Mouse (Mus musculus) brain, embryonic 14.5 days (tissue): Measurements from ENCODE around the gene Bcl2l10. TPM values are rescaled to one million over a fixed set of nuclear protein-coding genes. Genes with fewer than 3 reads are reported as not detected.

Source experiments
- DNase-seq: peaks from one replicate; pipeline ENCODE4 v3.0.0-alpha.2; 2011; ENCODE audit warnings: low read depth
- CTCF ChIP-seq: fragments of 200-500 bp; IDR thresholded peaks from 2 replicates; pipeline ENCODE4 v1.5.1; 2012; ENCODE audit warnings: inconsistent platforms, mild to moderate bottlenecking, moderate library complexity, borderline replicate concordance; ENCODE audit not compliant: insufficient read depth, insufficient read length; ENCODE audit errors: extremely low read depth
- POLR2A ChIP-seq: fragments of 200-500 bp; IDR thresholded peaks from 2 replicates; pipeline ENCODE4 v1.6.1; 2012; ENCODE audit warnings: mild to moderate bottlenecking, inconsistent platforms, borderline replicate concordance; ENCODE audit not compliant: poor library complexity, insufficient read depth, insufficient read length, severe bottlenecking; ENCODE audit errors: extremely low read depth
- polyA plus RNA-seq: library from polyadenylated mRNA; depleted of rRNA; stranded (reverse); fragments of >200 nt; gene quantifications from 2 replicates; pipeline ENCODE4 v1.2.3, GENCODE M21; 2012; rRNA removed

Bcl2l10 gene
- polyA plus RNA-seq, 1 experiment, result 0.08 TPM

DNA sequence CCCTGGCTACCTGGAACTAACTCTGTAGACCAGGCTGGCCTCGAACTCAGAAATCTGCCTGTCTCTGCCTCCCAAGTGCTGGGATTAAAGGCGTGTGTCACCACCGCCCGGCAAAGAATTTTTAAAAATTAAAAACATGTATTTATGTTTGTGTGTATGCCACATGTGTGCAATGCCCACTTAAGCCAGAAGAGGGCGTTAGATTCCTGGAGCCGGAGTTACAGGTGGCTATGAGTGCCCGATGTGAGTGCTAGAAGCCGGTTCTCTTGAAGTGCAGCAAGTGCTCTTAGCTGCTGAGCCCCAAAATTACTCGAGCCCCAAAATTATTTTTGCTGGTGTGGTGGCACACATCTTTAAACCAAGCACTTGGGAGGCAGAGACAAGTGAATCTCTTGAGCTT lies 36.2 kb downstream of the Bcl2l10 start:
- no peak for TF ChIP-seq POLR2A
- peak; percentile 21; the same call in 1 of the 2 replicates for TF ChIP-seq CTCF
- DNase-seq, result no peak

DNA sequence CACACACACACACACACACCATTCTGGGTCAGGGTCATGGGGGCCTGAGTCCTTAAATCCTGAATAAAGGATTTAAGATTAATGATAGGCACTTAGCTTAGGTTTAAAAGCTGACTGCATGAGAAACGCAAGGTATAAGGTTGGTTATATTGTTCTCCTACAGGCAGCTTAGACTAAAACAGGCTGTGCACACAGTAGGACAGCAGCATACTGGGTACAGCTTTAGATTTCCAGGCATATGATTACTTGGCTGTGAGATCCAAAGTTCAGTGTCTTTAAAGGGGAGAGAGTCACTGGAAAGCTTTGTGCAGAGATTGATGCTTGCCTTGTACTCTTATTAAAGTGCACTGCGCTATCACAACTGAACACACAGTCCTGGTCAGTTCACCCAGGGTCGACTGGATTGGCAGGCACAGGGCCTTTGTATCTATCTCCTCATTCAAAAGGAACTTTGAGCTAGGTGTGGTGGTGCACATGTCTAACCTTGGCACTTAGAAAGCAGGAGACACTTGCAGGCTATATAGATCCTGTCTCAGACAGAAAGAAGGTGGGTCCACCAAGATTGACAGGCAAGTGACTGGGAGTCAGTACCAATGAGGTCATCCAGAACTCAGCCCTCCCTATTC lies 36.9 kb downstream of the Bcl2l10 start:
- TF ChIP-seq POLR2A, result no peak
- no peak for TF ChIP-seq CTCF
- no peak for DNase-seq

DNA sequence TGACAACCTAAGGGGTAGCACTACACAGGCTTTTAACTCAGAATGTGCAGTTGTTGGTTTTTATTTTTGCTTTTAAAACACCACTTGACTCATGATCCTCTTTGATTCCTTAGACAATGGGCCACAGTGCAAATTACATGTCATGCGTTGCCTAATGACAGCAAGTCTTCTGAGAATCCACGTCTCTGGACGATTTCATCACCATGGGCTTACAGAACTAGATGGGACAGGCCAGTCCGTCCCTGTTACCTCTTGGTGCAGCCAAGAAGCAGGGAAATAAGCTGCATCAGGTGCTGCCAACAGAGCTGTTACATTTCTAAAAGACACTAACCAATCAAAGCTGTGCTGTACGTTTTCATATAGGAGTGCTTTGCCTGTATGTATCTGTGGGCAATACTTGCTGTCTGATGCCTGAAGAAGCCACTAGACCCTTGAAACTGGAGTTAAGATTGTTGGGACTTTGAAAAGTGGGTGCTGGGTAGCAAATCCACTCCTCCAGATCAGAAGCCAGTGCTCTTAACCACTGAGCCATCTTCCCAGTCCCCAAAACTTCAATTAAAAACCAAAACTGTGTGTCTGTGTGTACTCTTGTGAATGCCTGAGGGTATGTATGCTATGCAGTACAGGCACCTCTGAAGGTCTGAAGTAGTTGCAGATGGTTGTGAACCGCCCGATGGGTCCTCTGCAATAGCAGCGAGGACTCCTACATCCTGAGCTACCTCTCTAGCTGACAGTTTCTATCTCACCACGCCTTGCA lies 37.8 kb downstream of the Bcl2l10 start:
- DNase-seq, result no peak
- TF ChIP-seq POLR2A (no peak), CTCF (no peak)

DNA sequence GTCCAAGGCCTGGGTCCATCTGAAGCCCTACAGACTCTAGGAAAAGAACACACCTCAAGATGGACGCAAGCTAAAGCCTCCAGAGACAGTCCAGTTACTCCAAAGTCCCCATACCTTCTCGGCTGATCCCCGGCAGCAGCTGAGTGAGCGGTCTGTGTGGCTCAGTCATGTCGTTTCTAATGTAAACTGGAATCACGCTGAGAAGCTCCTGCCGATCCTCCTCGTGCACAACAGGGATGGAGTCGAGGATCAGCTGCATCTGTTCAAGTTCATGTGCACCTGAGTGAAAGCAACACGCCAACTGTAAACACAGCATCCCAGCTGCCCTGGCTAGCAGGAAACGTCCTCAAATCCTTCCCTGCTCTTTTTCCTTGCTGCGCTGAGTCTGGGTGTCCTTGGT lies 45.7 kb downstream of the Bcl2l10 start:
- TF ChIP-seq POLR2A (no peak), CTCF (no peak)
- no peak for DNase-seq

DNA sequence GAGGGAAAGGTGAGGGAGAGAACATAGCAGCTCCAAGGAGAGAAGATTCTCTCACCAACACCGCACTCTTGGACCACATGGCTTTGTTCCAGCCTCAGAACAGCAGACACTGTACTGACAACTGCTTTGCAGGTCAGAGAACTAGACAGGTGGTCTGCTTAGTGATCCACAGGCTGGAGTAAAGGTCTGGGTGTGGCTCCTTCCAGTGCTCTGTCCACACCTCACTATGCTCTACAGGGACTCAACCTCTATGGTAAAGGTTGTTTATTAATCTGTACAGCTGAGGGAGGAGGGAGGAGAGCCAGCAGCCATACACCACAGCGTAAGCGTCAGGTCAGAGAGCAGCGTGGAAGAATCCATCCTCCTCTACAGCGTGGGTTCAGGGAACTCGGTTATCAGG lies 48.4 kb downstream of the Bcl2l10 start:
- no peak for DNase-seq
- no peak for TF ChIP-seq CTCF
- no peak for TF ChIP-seq POLR2A

DNA sequence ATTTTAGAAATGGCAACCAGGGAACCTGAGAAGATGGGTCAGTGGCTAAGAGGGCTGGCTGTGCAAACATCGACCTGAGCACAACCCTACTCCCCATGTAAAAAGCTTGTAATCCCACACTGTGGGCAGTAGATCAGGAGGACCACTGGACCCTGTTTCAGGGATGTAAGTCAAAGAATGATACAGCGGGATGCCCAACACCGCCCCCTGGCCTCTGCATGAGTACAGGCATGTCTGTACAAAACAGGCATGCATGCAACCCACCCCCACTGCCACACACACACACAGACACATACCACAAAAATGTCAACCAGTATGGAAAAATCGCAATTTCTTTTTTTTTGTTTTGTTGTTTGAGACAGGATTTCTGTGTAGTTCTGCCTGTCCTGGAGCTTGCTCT lies 51.5 kb downstream of the Bcl2l10 start:
- TF ChIP-seq POLR2A (no peak), CTCF (0 out of 2 replicates have a peak, but pooled peaks have one; percentile 1)
- DNase-seq, result no peak

DNA sequence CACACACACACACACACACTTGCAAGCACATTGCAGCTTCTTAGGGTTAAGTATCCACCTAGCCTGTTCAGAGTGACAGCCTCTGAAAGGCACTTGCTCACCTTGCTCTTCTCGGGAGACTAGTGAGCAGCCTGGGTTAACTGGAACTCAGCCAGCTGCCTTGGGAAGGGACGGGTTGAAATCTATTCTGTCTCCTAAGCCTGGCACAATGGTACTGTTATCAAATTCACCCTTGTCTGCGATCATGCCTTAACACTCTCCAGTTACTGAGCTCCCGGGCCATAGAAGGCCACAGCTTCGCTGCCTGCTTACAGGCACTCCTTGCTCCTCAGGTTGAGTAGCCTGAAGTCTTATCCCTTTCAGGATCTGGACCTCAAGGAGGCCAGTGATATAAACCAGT lies 53.1 kb downstream of the Bcl2l10 start:
- TF ChIP-seq CTCF (no peak), POLR2A (no peak)
- DNase-seq, result peak; percentile 14

Other genes with a start within 250 kb of the Bcl2l10 start
- gene Myo5c, start 115.7 kb upstream of the Bcl2l10 start, polyA plus RNA-seq, result 0.40 and 0.64 TPM in 2 replicates
- 45.5 and 53.1 TPM in 2 replicates for gene Gnb5, start 41.5 kb upstream of the Bcl2l10 start, polyA plus RNA-seq
- 69.1 and 117 TPM in 2 replicates for gene Mapk6, start 62.2 kb downstream of the Bcl2l10 start, polyA plus RNA-seq
- gene Leo1, start 93.8 kb downstream of the Bcl2l10 start, polyA plus RNA-seq, result 11.7 and 24.0 TPM in 2 replicates
- gene Tmod3, start 211.9 kb downstream of the Bcl2l10 start, polyA plus RNA-seq, result 58.9 and 60.9 TPM in 2 replicates